Mouse (Mus musculus) myocyte (in vitro differentiated cells): Measurements from ENCODE around the gene Tnnt2. TPM values are rescaled to one million over a fixed set of nuclear protein-coding genes. Genes with fewer than 3 reads are reported as not detected.

Source experiments
- H3K27me3 ChIP-seq: one replicate; pipeline ENCODE4 v1.6.1; 2011; ENCODE audit not compliant: control insufficient read depth, insufficient read depth, insufficient read length
- H3K36me3 ChIP-seq: one replicate; pipeline ENCODE4 v1.6.1; 2011; ENCODE audit not compliant: control insufficient read depth, insufficient read depth
- H3K4me2 ChIP-seq: one replicate; pipeline ENCODE4 v1.6.1; 2011; ENCODE audit warnings: low read depth, control low read depth
- H3K4me3 ChIP-seq: one replicate; pipeline ENCODE4 v1.5.1; 2011; ENCODE audit warnings: mild to moderate bottlenecking, control low read depth, moderate library complexity
- H3K79me2 ChIP-seq: one replicate; pipeline ENCODE4 v1.6.1; 2011; ENCODE audit not compliant: control insufficient read depth, insufficient read depth
- H3ac ChIP-seq: one replicate; pipeline ENCODE4 v1.6.1; 2011; ENCODE audit not compliant: control insufficient read depth, insufficient read length
- CEBPB ChIP-seq: IDR thresholded peaks from 2 replicates; pipeline ENCODE4 v1.6.1; 2011; ENCODE audit warnings: mild to moderate bottlenecking, moderate library complexity; ENCODE audit not compliant: poor library complexity, insufficient read depth, severe bottlenecking
- E2F4 ChIP-seq: IDR thresholded peaks from one replicate; pipeline ENCODE4 v1.6.1; 2011; ENCODE audit warnings: mild to moderate bottlenecking, control low read depth, moderate library complexity; ENCODE audit not compliant: insufficient read depth
- MAX ChIP-seq: IDR thresholded peaks from one replicate; pipeline ENCODE4 v1.6.1; 2011; ENCODE audit warnings: low read depth, mild to moderate bottlenecking, control low read depth
- MYOD1 ChIP-seq, 3 experiments: IDR thresholded peaks; one replicate each; pipeline ENCODE4 v1.6.1; 2011; ENCODE audit warnings: control low read depth in 2 of 3, low read depth in 2 of 3, mild to moderate bottlenecking in 2 of 3, moderate library complexity in 1 of 3; ENCODE audit not compliant: insufficient read length in 2 of 3, control insufficient read depth in 1 of 3
- MYOG ChIP-seq, 3 experiments: IDR thresholded peaks; one replicate each; pipeline ENCODE4 v1.6.1; 2011; ENCODE audit warnings: control low read depth in 2 of 3, low read depth in 2 of 3, mild to moderate bottlenecking in 2 of 3; ENCODE audit not compliant: insufficient read length in 2 of 3, control insufficient read depth in 1 of 3, insufficient read depth in 1 of 3
- POLR2A ChIP-seq: IDR thresholded peaks from one replicate; pipeline ENCODE4 v1.6.1; 2011; ENCODE audit warnings: low read depth, mild to moderate bottlenecking, control low read depth, moderate library complexity; ENCODE audit not compliant: insufficient read length
- POLR2AphosphoS2 ChIP-seq: IDR thresholded peaks from one replicate; pipeline ENCODE4 v1.6.1; 2011; ENCODE audit warnings: low read depth, control low read depth; ENCODE audit not compliant: insufficient read length
- REST ChIP-seq: IDR thresholded peaks from one replicate; pipeline ENCODE4 v1.6.1; 2011; ENCODE audit warnings: mild to moderate bottlenecking, control low read depth, moderate library complexity; ENCODE audit not compliant: insufficient read depth, insufficient read length
- SRF ChIP-seq: IDR thresholded peaks from one replicate; pipeline ENCODE4 v1.6.1; 2011; ENCODE audit warnings: low read depth; ENCODE audit not compliant: control insufficient read depth, insufficient read length
- TCF12 ChIP-seq: IDR thresholded peaks from one replicate; pipeline ENCODE4 v1.6.1; 2011; ENCODE audit warnings: mild to moderate bottlenecking, control low read depth; ENCODE audit not compliant: poor library complexity, insufficient read depth, severe bottlenecking
- TCF3 ChIP-seq: IDR thresholded peaks from one replicate; pipeline ENCODE4 v1.6.1; 2011; ENCODE audit warnings: low read depth, control low read depth; ENCODE audit not compliant: insufficient read length
- USF1 ChIP-seq: IDR thresholded peaks from one replicate; pipeline ENCODE4 v1.6.1; 2011; ENCODE audit warnings: low read depth, mild to moderate bottlenecking, control low read depth, moderate library complexity
- polyA plus RNA-seq: library from polyadenylated mRNA; unstranded; fragments of >200 nt; fragmentation: generic; extraction: Trizol; gene quantifications from one replicate; pipeline ENCODE4 v1.2.1, GENCODE M21; 2012; ENCODE audit warnings: missing spikeins

The Tnnt2 gene
- polyA plus RNA-seq, 1 experiment: 2,000 TPM

DNA sequence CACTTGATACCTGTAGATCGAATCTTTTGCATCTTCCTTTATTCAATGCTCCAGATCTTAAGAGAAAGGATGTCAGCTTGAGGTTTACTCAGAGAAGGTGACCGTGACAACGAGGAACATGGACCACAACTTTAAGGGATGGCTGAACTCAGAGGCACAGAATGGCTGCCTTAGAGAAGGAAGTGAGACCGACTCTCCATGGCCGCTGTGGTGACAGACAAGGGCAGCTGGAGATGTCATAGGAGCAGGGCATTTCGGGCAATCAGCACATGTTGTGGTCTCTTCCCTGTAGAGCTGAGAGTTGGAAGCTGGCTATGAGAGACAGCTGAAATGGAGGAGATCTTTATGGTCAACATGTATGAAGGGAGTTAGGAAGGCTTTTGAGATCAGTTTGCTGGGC lies 28.7 kb downstream of the Tnnt2 start:
- Histone ChIP-seq H3K27me3 (no peaks in the 10 kb centered on the region), H3K36me3 (no peaks in the 10 kb centered on the region), H3K4me2 (peak overlapping the region; percentile 35), H3K4me3 (no peak overlapping the region), H3ac (no peak overlapping the region), H3K79me2 (no peaks in the 10 kb centered on the region)
- TF ChIP-seq MYOD1 (IDR thresholded peaks at IDR 0.05; ENCODE audit: control insufficient read depth in 1 of 3, insufficient read length in 2 of 3, low read depth in 2 of 3) (peak; percentile 94 to 100 (median 100)), SRF (no peak), MYOG (IDR thresholded peaks at IDR 0.05; ENCODE audit: control insufficient read depth in 1 of 3, insufficient read depth in 1 of 3, insufficient read length in 2 of 3, low read depth in 2 of 3) (peak in 1 of 3 experiments; percentile 81), USF1 (no peak), E2F4 (no peak), TCF3 (peak; percentile 91), TCF12 (peak; percentile 84)

DNA sequence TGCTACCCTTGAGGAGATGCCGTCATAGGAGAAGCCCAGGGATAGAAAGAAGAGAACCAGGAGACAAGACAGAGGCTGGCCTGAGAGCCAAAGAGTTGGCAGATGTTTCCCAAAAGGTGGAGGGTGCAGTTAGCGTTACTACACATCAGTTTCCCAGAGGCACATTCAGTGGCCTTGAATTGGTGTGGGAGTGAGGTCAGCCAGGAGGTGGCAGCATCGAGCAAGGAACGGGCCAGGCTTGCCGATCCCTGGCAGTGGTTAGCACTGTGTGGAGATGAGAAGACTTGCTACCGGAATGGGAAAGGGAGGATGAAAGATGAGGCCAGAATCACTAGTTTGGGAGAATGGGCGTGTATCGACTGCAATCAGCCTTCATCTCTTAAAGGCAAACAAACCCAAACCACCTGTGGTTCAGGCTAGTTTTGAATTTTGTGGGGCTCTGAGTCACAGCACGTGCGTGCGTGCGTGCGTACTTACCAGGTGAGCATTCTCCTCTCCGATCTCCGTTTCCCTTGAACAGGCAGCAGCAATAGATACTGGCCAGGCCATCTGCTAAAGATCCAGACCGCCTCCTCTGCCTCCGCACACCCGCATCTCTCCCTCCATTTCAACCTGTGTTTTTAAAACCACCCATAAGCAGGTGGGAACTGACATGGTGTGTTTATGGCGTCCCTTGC lies 29.5 kb downstream of the Tnnt2 start:
- H3K79me2 ChIP-seq: no peaks in the 10 kb centered on the region
- H3K36me3 ChIP-seq: no peaks in the 10 kb centered on the region
- no peak overlapping the region for H3K4me3 ChIP-seq
- no peak overlapping the region for H3ac ChIP-seq
- H3K27me3 ChIP-seq: no peaks in the 10 kb centered on the region
- peak overlapping the region; percentile 16 for H3K4me2 ChIP-seq
- TF ChIP-seq MYOD1 (IDR thresholded peaks at IDR 0.05; ENCODE audit: control insufficient read depth in 1 of 3, insufficient read length in 2 of 3, low read depth in 2 of 3) (peak in 1 of 3 experiments; percentile 21), E2F4 (no peak)

DNA sequence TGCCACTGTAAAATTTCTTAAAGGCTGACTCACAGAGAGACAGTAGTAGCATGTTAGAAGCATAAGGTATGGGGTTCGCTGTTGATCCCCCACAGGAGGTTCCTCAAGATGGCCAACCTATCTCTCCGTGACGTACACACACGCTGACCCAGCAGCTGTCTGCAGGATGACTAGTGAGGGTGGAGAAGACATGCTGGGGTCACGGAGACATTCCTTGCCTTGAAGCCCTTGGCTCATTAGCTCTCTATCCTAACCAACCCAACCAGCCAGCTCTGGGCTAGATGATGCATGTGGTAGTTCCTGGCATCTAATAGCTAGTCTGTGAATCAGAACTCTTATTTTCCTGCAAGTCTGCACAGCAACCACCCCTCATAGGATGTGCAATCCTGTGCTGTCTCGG lies 32.4 kb downstream of the Tnnt2 start:
- Histone ChIP-seq H3K36me3 (peaks cover 15% of the 10 kb centered on the region), H3K4me2 (no peak overlapping the region), H3K79me2 (no peaks in the 10 kb centered on the region), H3K27me3 (no peaks in the 10 kb centered on the region), H3ac (no peak overlapping the region), H3K4me3 (no peak overlapping the region)
- TF ChIP-seq SRF (no peak), MYOD1 (IDR thresholded peaks at IDR 0.05; ENCODE audit: control insufficient read depth in 1 of 3, insufficient read length in 2 of 3, low read depth in 2 of 3) (no peak), USF1 (no peak), TCF12 (no peak), CEBPB (no peak), POLR2AphosphoS2 (peak; percentile 54), REST (no peak), TCF3 (no peak)

DNA sequence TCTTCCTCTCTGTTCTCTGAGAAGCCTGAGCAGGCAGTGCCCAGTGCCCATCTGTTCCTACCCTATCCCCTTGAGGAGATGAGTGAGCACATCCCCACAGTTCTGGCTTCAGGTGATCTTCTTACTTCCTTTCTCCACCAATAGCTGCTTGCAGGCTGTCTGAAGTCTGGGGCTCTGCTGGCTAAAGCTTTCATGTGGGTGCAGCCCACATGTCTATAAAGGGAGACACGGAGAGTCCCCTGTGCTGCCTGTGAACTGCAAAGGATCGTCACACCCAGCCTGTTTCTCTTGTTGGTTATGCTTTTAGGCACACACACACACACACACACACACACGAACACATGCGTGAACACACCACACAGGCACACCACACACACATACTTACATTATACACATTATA lies 36.8 kb downstream of the Tnnt2 start:
- no peaks in the 10 kb centered on the region for H3K79me2 ChIP-seq
- H3ac ChIP-seq: no peak overlapping the region
- H3K36me3 ChIP-seq: peaks cover 59% of the 10 kb centered on the region
- no peaks in the 10 kb centered on the region for H3K27me3 ChIP-seq
- no peak overlapping the region for H3K4me3 ChIP-seq
- H3K4me2 ChIP-seq: no peak overlapping the region
- TF ChIP-seq MAX (no peak), MYOD1 (IDR thresholded peaks at IDR 0.05; ENCODE audit: control insufficient read depth in 1 of 3, insufficient read length in 2 of 3, low read depth in 2 of 3) (no peak)

DNA sequence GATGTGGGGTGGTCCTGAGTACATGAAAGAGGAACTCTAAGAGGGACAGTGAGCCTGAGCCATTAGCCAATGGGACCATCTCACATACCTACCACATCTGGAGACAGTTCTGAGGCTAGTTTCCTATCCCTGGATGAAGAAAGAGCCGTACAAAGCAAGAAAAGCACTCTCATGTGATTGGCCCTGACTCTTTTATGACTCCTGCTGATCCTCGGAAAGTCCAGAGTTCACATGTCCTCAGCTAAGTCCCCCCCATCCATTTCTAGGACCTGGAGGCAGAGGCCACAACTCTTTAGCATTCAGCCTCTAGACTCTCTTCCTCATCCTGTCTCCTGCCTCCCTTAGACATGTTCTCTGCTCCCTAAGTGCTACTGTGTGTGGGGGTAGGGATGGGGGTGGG lies 41.1 kb downstream of the Tnnt2 start:
- Histone ChIP-seq H3K79me2 (no peaks in the 10 kb centered on the region), H3K27me3 (no peaks in the 10 kb centered on the region), H3K36me3 (peaks cover 85% of the 10 kb centered on the region), H3K4me2 (no peak overlapping the region), H3ac (no peak overlapping the region), H3K4me3 (no peak overlapping the region)
- TF ChIP-seq E2F4 (no peak), CEBPB (no peak), USF1 (no peak), REST (no peak), TCF12 (no peak), MYOD1 (IDR thresholded peaks at IDR 0.05; ENCODE audit: control insufficient read depth in 1 of 3, insufficient read length in 2 of 3, low read depth in 2 of 3) (no peak), SRF (no peak), POLR2AphosphoS2 (no peak), POLR2A (no peak), MYOG (IDR thresholded peaks at IDR 0.05; ENCODE audit: control insufficient read depth in 1 of 3, insufficient read depth in 1 of 3, insufficient read length in 2 of 3, low read depth in 2 of 3) (no peak), MAX (no peak), TCF3 (no peak)
